Mouse (Mus musculus) kidney, adult 8-10 months (tissue): ENCODE results near the gene Fam19a5.

Experiments used
- DNase-seq, 2 experiments: peaks; one replicate each; pipeline ENCODE4 v3.0.0; 2022

Fam19a5 gene

DNA sequence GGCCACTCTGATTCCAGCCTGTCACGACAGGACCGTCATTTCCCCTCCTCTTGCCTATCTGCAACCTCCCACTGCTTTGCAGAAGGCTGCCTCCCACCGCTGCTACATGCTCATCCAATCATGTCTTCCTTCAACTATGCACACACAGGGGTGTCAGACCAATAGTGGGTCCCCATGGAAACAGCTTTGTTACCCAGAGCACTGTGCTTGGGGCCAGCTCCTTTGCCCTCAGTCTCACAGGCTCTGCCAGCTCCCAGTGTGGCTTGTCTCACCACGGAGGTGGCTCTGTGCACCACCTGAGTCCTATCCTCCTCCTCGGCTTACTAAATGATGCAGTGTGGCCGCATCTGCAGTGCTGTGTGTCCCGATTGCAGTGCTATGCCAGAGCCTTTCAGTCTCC, 123.3 kb downstream of the Fam19a5 start:
- no peak for DNase-seq

DNA sequence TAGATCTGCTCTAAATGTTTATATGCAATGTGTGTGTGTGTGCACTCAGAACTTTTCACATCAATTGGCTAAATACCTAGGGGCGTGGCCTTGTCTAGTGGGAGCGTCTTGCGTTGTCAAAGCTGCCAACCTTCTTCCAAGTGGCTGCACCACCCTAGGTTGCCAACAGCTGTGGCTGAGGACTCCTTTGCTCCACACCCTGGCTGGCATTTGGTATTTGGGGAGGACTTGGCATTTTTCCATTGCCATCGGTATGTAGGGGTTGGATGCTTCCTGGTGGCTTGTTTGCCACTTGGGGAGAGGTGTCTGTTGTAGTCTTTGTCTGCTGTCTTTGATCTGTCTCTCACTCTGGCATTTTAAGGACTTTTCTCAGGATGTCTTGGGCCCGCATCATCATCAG, 124.0 kb downstream of the Fam19a5 start:
- no peak for DNase-seq

DNA sequence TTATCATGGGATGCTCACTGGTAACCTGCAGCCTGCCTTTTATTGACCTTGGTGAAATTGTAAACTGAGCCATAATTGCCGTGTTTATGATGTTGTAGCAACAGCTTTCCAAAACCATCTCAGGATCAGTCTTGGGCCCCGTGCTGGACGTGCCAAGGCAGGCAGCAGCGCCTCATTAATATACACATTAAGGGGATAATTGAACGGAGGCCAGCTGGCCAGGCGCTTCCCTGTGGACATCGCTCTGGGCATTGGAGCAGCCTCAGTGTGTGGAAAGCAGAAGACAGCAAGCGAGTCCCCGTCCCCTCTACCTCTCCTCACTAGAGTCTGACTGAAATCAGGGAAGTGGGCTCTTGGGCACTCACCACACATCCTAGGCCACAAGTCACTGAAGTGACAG, 127.8 kb downstream of the Fam19a5 start:
- DNase-seq: no peak

DNA sequence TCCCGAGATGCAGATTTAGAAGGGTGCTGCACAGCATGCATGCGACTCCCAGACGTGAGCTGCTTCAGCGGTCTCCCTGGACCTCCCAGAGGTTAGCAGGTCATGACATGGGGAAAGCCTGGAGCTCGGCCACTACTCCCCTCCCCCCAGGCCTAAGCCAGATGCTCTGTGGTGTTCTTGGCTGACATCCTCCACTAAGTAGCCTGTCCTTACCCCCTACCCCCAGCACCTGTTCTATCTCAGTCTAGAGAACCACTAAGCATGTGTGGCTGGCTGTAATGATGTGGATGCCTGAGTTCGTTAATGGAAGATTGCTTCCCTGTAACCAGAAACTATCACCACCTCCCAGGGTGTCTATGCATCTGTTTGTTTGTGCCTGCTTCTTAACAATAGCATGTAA, 134.6 kb downstream of the Fam19a5 start:
- no peak for DNase-seq

DNA sequence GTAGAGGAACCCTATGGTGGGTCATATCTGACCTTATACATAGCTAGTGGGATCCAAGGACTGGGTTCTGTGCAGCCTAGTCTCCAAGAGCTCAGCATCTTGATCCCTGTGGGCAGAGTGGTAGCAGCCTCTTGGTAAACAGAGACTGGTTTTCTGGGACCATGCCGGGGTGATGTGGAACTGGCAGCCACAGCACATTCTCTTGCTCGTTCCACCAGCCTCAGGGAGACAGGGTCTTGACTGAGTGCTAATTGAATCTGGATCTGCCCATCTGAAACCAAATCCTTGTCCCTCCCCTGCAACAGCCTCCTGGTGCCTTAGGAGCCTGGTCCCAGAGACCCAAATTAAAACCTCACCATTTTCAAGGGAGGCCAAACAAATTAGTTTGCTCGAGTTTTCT, 138.3 kb downstream of the Fam19a5 start:
- DNase-seq: no peak

DNA sequence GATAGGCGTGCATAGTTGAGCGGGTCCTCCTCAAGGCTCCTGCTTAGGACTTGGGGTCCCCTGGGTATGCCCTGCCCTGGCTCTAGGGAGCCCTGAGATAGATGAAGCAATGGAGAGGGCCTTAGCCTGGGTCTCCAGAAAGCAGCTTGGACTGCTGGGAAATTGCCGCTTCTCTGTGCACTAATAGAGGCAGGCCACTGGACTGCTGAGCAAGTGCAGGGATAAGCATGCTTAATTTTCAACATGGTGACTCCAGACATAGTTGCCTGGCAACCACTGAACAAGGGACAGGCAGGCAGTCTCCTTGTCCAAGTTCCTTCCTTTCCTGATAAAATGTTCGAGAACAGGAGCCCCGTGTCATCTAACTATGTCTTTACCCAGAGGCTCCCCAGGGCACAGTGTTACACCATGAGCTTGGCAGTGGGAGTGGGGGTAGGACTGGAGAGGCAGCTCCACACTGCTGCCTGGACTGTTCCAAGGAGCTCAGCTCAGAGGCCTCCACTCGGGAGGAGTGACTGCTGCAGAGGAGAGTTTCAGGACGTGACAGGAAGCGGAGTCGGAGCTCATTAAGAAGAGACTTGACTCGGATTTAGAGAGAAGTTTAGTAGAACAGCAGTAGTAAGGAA, 142.4 kb downstream of the Fam19a5 start:
- no peak for DNase-seq

DNA sequence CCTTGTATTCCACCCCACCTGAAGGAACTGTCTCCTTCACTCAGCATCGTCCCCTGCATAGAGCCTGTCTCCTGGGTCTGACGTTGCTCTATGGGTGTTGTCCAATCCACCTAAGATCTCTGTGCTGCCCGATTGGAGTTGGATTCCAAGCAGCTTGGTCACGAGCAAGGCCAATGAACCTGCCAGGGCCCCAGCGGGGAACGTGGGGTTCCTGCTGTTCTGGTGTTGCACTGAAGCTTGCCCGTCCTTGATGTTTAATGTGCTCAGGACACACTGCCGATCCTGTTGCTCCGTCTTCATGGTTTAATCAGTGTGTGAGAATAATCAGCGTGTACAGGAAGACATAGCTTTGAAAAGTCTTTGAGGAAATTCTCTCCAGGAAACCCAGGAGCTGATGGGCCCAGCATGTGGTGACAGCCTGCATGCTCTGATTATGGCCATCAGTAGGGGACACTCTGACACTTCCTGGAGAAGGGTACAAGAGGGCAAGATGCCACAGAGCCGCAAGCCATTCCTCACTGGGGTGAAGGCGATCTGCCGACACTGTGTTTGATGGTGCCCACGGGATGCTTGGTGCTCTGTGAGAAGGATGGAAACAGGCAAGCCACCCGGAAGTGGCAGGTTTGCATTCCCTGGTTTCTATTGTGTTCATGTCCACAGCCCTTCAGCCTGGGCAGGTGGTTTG, 147.3 kb downstream of the Fam19a5 start:
- no peak for DNase-seq

DNA sequence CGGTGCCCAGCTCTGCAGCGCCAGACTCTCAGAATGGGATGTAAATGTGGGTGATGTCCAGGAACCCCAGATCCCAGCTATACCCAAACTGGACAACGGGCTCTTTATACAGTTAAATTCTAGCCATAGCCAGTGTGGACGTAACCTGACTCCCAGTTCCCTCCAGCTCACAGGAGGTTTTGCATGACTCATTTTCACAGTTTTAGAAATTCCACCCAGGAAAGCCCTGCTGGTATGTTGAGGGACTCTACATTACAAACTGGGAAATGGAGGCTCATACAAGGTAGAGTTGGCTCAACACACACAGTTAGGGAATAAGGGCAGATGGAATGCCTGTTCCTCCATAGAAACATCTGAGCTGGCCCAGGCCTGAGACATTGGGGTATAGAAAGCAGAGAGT, 147.9 kb downstream of the Fam19a5 start:
- DNase-seq: no peak

DNA sequence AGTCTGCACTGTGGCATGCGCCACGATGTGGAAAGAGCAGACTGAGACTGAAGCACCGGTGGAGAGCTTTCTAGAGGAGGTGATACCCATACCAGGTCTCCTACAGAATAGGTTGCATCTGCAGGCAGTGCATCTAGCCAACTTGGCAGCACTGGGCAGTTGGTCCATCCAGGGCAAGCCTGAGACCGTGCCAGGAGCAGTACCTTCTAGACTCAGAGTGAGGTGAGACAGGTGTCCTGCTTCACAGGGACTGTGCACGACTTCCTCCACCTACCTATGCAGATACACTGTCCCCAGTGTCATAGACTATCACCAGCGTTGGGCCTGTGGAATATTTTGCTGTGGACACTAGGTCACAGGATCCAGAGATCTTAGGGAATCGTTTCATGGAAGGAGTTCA, 148.3 kb downstream of the Fam19a5 start:
- DNase-seq: no peak

DNA sequence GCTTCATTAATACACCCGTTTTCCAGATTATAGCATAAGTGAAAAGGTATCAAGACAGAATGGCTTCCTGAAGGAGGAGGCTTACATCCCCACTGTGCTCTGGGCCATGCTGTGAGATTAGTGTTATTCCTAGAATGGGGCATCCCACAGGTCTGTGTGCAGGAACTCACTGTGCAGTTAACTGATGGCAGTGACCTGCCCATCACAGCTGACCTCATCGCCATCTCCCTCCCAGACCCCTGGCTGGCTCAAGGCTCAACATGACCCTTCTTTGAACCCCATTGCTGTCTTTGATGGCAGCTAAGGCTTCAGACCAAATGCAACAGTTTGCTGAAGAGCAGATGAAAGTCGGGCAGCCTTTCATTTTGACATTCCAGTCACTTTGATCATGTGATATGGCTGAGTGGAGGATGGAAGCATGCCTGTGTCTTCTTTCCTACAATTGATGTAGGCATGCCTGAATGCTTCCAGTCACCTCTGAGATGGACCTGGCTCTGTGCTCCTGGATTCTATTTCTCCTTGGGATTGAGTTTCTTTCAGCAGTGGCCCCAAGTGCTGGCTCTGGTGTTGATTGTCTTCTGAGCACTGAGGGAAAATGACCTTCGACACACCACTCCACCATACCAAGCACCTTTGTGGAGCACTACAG, 148.9 kb downstream of the Fam19a5 start:
- no peak for DNase-seq

DNA sequence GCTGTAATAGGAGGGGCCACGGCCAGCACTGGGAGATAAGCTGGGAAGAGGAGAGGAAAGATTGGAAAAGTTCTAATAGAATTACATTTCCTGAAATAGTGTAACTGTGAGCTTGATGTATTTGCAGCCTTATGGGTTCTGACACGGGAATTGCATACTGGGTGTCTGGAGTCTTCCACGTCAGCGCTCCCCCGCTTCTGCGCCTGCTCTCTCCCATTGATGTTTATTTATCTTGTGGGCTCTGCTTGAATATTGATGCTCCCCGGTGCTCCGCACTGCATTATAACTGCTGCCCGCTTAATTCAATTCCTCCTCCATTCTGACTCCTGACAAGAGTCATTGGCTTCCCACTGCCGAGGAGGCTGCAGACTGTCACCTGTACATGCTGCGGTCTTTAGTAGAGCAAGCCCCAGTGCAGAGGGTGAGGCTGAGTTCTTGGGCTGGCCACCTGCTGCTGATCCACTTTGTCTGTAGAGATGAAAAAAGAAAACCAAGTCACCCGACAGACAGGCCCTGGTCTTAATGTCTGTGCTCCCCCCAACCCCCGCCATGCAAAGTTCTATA, 153.4 kb downstream of the Fam19a5 start:
- DNase-seq: no peak

DNA sequence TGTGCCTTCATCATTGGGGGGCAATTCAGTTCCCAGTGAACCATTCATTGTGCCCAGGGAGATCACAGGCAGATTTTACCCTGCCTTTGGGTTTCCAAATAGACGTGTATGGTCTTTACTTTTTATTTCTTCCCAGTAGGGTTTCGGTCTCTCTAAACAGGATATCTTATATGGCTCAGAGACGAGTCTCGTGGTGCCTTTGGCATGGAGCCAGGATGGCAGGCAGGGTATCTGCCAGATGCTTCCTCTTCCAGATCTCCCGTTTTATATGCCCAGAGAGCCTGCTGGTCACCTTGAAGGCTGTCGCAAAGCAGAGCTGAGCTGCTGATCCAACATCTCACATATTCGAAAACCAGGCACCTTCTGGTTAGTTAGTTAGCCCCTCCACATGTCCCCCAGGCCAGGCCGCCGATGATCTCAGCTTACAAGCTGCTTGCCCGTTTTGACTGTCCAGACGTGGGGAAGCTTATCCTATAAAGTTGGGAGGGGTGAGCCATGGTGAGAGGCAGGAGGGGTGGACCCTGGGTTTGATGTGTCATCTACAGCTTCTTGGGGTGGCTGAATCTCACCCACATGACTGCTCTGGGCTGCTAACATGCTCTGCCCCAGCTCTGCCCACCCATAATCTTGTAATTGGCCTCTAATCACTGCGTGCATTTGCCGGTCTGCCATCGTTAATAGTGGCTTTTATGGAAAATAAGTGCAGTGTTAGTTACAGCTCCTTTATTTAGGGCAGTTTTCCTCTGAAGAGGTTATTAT, 154.6 kb downstream of the Fam19a5 start:
- no peak for DNase-seq

DNA sequence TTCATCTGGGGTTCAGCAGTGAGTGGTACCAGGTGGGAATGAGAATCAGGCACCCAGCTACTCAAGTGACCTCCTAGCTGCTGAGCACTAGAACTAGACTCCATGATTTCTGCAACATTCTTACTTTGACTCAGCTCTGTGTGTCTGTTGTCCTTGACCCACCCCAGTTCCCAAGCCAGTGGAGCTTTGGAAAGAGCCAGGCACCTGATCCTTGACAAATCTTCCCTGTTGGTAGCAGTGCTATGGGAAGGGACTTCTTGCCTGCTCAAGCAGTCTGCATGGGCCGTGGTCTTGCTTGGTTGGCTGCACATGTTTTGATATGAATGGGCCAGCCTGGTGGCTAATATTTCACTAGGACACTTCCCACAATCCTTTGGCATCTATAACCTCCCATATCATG, 158.7 kb downstream of the Fam19a5 start:
- no peak for DNase-seq

DNA sequence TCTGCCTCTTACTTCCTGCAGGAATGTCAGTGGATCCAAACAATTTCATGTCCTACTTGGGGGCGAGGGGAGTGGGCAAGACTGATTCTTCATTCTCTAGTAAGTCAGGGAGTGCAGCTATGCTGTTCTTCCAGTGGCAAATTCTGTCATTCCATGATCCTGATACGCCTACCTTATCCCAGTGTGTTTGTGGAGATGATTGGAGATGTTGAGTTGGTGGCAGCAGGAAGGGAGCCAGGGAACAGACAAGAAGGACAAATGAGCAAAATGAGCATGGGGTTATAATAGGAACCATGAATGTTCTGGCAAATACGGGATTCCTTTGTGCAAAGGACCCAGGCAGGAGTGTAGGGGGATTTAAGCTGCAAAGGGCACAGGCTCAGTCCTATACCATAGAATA, 159.2 kb downstream of the Fam19a5 start:
- no peak for DNase-seq

DNA sequence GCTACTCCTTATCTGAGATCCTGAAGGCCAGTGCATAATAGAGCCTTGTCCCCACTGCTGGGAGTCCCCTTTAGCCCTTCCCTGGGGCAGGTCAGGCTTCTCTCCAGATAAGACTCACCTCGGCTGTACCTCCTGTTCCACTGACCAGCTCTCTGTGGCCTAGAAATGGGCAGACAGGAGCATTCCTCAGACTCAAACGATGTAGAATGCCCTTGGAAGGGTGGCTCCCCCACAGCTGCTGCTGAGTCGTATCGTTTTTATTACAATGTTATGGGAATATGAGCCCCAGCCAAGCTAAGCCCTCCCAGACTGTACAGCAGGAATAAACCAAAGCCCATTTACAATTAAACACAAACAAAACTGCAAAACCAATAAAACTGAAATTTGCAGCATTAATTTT, 167.7 kb downstream of the Fam19a5 start:
- DNase-seq: no peak

DNA sequence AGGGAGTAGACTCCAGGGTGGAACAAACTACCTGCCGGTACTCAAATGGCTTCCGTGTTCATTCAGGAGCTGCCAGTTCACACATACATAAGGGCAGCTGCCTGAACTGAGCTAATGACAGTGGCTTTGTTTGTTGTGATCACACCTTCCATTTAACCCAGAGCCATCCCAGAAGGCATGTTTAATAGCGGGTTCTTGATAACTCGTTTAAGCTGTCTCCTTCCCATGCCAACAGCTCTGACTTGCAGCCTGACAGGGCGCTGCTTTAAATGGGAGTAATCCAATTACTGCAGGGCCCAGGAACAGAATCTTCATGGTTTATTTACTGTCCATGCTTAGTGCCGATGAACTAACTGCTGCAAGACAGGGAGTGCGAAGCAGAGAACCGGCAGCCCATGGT, 168.1 kb downstream of the Fam19a5 start:
- DNase-seq: no peak

DNA sequence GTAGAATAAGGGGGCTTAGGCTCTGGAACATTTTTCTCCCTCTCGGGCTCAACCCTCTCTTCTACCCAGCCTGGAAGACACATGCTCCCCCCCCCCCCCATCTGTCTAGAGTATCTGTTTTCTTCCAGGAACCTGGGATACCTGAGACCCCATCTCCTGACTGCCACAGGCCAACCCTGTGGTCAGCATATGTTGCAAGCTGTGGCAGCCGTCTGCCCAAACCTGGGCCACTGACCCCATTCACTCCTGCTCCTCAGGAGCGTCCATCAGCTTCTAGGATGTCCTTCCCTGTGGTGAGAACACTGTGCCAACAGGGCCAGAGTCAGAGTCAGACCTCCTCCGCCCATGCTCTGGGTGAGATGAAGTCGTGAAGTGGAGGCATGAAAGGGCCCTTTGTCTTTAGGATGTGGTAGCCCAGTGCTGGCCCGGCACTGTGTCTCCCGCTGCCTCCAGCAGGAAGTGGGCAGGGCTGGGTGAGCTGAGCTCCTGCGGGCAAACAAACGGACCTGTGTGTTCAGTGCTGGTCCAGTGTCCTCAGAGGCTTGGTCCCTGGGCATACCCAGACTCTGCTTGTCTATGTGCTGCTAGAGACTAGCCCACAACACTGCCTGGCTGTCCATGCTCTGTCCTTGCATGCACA, 171.1 kb downstream of the Fam19a5 start:
- no peak for DNase-seq

DNA sequence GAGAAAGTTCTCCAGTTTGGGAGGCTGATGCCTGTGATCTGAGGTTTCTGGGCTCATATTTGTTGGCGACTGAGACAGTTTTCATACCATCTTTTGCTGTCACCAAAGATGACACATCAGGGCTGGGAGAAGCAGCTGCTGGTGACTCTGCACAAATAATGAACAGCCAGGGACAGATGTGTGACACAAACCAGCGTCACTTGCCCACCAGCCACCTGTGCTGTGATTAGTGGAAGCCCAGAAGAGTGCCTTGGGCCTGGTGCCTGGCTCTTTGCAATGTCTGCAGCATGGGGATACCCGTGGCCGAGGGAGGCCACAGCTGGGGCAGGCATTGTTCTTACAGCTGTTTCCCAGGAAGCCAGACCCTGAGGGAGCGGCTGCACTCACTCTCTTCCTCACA, 173.0 kb downstream of the Fam19a5 start:
- DNase-seq: no peak

DNA sequence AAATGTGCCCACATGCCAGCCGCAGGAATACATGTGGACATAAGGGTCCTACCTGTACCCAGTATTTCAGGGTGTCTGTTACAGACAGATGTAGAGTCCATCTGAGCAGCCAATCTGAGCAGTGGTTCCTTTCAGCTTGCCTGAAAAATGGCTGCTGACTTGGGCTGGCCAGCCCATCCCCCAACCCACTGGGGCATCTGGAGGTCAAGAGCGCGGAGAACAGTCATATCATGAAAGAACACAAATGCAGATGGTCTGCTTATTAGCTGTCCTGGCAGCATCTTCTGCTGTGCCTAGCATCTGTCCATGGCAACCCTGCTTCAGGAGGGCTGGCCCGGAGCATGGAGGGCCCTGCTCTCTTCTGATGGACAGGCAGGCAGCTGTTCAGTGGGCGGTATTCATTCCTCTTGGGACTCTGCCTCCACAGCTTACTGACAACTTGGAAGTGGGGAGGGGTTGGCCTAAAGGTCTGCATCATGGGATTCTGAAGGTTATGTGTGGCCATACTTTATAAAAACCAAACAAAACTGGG, 179.4 kb downstream of the Fam19a5 start:
- DNase-seq: no peak

DNA sequence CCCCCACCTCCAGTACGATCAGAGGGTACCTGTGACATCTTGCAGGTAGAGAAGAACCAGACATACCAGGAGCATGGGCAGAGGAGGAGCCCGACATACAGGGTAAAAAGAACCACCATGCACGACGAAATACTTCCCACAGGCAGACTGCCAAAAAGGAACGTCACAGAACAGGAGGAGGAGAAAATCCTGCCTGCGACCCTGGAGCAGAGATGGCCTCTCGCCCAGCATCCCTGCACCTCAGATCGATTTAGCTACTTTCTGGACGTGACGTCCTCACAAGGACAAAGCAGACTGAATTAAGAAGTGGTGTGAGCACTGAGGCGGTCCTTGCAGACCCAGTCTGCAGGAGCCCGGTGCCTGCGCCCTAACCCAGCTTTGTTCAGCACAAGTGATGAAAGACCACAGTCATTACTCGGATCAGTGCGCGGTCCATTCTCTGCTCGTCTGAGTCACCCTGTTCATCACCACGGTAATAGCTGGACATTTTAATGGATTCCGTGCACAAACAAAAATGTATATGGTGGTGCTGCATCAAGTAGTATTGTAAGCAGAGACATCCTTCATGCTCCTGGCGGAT, 182.6 kb downstream of the Fam19a5 start:
- DNase-seq: no peak

DNA sequence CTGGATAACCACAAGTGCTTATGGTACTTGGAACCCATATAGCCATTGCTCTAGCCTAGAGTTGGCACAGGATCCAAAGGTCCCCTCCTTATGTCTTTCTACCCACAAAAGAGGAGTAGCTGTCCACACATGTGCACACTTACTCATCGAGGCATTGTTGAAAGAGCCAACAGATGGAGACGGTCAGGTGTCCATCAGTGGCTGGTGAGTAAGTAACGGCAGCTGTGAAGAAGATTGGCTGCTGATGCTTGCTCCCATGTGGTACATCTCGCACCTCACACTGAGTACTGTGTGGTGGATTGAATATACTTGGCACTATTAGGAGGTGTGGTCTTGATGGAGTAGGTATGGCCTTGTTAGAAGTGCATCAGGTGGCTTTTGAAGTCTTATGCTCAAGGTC, 192.2 kb downstream of the Fam19a5 start:
- no peak for DNase-seq

DNA sequence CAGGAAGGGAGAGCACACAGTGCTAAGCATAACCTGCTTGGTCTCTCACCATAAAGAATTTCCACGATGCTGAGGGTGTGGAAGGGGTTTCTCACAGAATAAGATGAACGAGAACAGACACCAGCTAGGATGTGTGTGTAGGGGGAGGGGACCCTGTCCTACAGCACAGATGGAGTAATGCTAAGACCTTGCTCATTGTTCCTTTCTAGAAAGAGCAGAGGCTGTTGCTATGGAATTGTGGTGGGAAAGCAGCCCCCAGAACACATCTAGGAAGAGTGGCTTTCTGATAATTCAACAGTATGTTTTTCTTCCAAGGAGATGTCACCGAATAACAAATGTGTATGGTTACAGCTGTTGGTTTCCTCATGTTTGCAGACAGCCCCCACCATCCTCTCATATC, 211.4 kb downstream of the Fam19a5 start:
- DNase-seq: no peak
